Mouse (Mus musculus) intestine, postnatal 0 days (tissue): ENCODE measurements around the gene Slc44a2. TPM values are rescaled to one million over a fixed set of nuclear protein-coding genes. Genes with fewer than 3 reads are reported as not detected.

Experiments used
- ATAC-seq: fragments of 200-750 bp; cut with Nextera tagmentation; 2 replicates; pipeline ENCODE4 v1.8.0; 2017; ENCODE audit warnings: mild to moderate bottlenecking, moderate TSS enrichment, moderate library complexity
- H3K27ac ChIP-seq: fragments of 300-500 bp; sonication (generic); 2 replicates; pipeline ENCODE4 v1.5.1; 2014; ENCODE audit warnings: mild to moderate bottlenecking, low read depth, low read length, moderate library complexity
- H3K27me3 ChIP-seq: fragments of 300-500 bp; sonication (generic); replicated peaks from 2 replicates; pipeline ENCODE4 v1.6.1; 2014; ENCODE audit warnings: low read length, mixed read lengths; ENCODE audit not compliant: control insufficient read depth, insufficient read depth
- H3K36me3 ChIP-seq: fragments of 300-500 bp; sonication (generic); 2 replicates; pipeline ENCODE4 v1.6.1; 2014; ENCODE audit warnings: mild to moderate bottlenecking, moderate library complexity; ENCODE audit not compliant: control insufficient read depth, insufficient read depth
- H3K4me1 ChIP-seq: fragments of 300-500 bp; sonication (generic); replicated peaks from 2 replicates; pipeline ENCODE4 v1.6.1; 2014; ENCODE audit warnings: antibody characterized with exemption, low read length, mixed read lengths; ENCODE audit not compliant: control insufficient read depth, insufficient read depth
- H3K4me2 ChIP-seq: fragments of 300-500 bp; sonication (generic); replicated peaks from 2 replicates; pipeline ENCODE4 v1.6.1; 2014; ENCODE audit warnings: low read depth, mild to moderate bottlenecking, moderate library complexity
- H3K4me3 ChIP-seq: fragments of 300-500 bp; sonication (generic); 2 replicates; pipeline ENCODE4 v1.5.1; 2014; ENCODE audit warnings: low read depth, low read length
- H3K9ac ChIP-seq: fragments of 300-500 bp; sonication (generic); 2 replicates; pipeline ENCODE4 v1.6.1; 2014; ENCODE audit warnings: mild to moderate bottlenecking, low read depth, low read length
- H3K9me3 ChIP-seq: fragments of 300-500 bp; sonication (generic); 2 replicates; pipeline ENCODE4 v1.6.1; 2016; ENCODE audit warnings: mixed run types; ENCODE audit not compliant: control insufficient read depth
- CTCF ChIP-seq: sonication (generic); IDR thresholded peaks from 2 replicates; pipeline ENCODE4 v1.5.1; 2016; ENCODE audit warnings: low read depth, mild to moderate bottlenecking, control low read depth, antibody characterized with exemption, moderate library complexity
- WGBS: fragments of 180-500 bp; shearing (Covaris S2); extraction: QIAGEN DNeasy Blood & Tissue Kit; methylation state at CpG from one replicate; pipeline ENCODE4 v1.1.7; 2014; 5-methylcytosine and 5-hydroxymethylcytosine counted together
- polyA plus RNA-seq: library from polyadenylated mRNA; unstranded; fragments of >200 nt; fragmentation: Nextera tagmentation; extraction: Ambion mirVana; gene quantifications from 2 replicates; pipeline ENCODE4 v1.2.1, GENCODE M21; 2015

Slc44a2 gene
- polyA plus RNA-seq, 1 experiment from 2014 or later: 13.3 TPM

DNA sequence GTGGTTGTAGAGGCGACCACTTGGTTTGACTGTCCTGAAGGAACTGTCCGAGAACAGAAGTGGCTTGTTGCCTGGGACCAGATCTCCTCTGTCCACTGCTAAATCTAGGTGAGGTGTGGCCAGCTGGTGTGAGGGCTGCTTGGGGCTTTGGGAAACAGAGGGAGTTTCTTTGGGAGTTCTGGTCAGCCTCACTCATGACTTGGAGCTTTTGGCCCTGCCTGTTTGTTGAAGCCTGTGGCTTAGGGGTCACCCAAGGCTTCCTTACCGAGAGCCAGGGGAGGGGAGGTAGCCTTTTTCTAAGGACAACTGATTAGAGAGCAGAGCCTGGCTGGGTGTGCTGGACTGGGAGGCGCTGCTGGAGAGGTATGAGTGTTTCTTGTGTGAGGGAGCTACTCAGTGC lies 14.9 kb downstream of the Slc44a2 start:
- H3K4me1 ChIP-seq: no peaks in the 10 kb centered on the region
- no peaks in the 10 kb centered on the region for H3K36me3 ChIP-seq
- H3K9me3 ChIP-seq: no peaks in the 10 kb centered on the region
- H3K9ac ChIP-seq: no peak overlapping the region
- TF ChIP-seq CTCF: no peak
- no peak for ATAC-seq
- no peak overlapping the region for H3K27ac ChIP-seq
- H3K4me2 ChIP-seq: no peak overlapping the region
- H3K27me3 ChIP-seq: no peaks in the 10 kb centered on the region
- no peak overlapping the region for H3K4me3 ChIP-seq
- WGBS: 84% methylated on average over 4 of the region's 4 CpGs

DNA sequence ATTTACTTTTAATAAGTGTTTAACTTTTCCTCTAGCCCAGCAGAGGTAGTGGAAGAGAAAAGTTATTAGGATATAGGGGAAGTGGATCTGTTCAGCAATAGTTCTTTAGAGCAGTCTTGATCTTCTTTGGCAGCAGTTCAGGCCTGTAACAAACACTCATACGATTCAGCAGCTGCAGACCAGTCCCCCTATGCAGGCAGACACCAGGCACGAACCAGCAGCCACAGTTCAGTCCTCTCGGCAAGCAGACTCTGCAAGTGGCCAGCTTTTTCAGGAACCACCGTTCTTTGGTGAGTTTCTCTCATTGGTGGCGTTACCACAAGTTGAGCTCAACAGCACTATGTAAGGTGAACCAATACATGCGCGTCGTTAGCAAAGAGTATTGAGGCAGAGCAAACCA lies 16.0 kb downstream of the Slc44a2 start:
- no peak overlapping the region for H3K9ac ChIP-seq
- H3K4me3 ChIP-seq: no peak overlapping the region
- 86% methylated on average over 8 of the region's 8 CpGs for WGBS
- no peak for ATAC-seq
- H3K4me2 ChIP-seq: no peak overlapping the region
- H3K4me1 ChIP-seq: no peaks in the 10 kb centered on the region
- H3K27me3 ChIP-seq: no peaks in the 10 kb centered on the region
- no peak for TF ChIP-seq CTCF
- H3K36me3 ChIP-seq: peaks cover 2% of the 10 kb centered on the region; the same call in 1 of the 2 replicates
- H3K9me3 ChIP-seq: no peaks in the 10 kb centered on the region
- no peak overlapping the region for H3K27ac ChIP-seq

DNA sequence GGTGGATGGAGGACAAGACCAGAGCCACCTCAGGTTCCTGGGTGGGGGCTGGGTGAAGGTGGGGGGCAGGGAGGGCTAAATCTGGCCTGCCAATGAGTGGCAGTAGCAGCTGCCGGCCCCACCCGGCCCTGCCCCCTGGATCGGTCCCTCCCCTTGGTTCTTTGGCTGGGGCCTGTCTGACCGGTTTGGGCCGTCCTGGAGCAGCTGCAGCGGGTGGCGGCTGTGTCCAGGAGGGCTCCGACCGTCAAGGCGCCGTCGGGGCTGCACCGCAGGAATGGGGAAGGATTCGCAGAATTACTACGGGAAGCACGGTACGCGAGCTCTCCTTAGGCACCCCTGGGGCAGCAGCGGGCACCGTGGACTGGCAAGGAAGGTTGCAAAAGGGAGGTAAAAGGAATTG lies 17.2 kb downstream of the Slc44a2 start:
- WGBS: 9% methylated on average over 18 of the region's 20 CpGs
- H3K36me3 ChIP-seq: peaks cover 13% of the 10 kb centered on the region; the same call in 1 of the 2 replicates
- H3K9ac ChIP-seq: no peak overlapping the region
- H3K4me3 ChIP-seq: peak overlapping the region; percentile 28
- H3K4me2 ChIP-seq: peak overlapping the region; percentile 57
- no peaks in the 10 kb centered on the region for H3K4me1 ChIP-seq
- ATAC-seq: peak; percentile 76
- no peak for TF ChIP-seq CTCF
- H3K27ac ChIP-seq: no peak overlapping the region
- no peaks in the 10 kb centered on the region for H3K27me3 ChIP-seq
- no peaks in the 10 kb centered on the region for H3K9me3 ChIP-seq

DNA sequence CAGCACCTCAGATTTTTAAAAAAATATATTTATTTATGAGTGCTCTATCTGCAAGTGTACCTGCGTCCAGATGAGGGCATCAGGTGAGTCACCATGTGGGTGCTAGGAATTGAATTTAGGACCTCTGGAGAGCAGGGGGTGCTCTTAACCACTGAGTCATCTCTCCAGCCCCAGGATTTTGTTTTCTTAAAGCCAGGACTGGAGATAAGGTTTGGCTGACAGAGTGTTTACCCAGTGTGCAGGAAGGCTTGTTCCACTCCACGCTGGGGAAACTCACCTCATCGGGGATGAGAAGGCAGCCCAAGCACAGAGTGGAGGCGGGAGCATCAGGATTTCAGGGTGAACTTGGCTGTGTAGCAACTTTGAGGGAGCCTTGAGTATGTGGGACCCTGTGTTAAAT lies 19.9 kb downstream of the Slc44a2 start:
- H3K36me3 ChIP-seq: peaks cover 24% of the 10 kb centered on the region; the same call in 1 of the 2 replicates
- no peak for TF ChIP-seq CTCF

DNA sequence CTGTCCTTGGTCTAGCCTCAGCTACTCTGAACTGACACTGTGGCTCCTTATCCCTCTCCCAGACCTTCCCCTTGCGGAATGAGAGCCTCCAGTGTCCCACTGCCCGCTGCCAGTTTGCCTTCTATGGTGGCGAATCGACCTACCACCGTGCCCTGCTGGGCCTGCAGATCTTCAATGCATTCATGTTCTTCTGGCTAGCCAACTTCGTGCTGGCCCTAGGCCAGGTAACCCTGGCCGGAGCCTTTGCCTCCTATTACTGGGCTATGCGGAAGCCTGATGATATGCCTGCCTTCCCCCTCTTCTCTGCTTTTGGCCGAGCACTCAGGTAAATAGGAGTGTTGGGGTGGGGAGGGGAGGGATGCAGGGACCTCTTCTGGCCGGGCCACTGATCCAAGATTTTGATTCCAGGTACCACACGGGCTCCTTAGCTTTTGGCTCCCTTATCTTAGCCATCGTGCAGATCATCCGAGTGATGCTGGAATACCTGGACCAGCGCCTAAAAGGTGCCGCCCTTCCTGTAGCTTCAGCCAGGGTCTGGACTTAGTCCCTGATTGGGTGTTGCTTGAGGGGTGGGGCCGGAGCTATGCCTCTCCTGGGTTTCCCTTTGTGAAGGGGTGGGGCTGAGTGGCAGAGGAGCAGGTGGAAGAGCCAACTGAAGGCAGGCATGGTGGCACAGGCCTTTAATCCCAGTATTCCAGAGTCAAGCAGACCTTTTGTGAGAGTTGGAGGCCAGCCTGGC lies 26.3 kb downstream of the Slc44a2 start:
- peak; percentile 58; the same call in 1 of the 2 replicates for ATAC-seq
- WGBS: 71% methylated on average over 16 of the region's 16 CpGs

More for the DNA sequence above, 19.9 kb downstream of the Slc44a2 start:
- Histone ChIP-seq H3K9ac (no peak overlapping the region), H3K27ac (no peak overlapping the region), H3K4me3 (no peak overlapping the region), H3K27me3 (no peaks in the 10 kb centered on the region), H3K9me3 (no peaks in the 10 kb centered on the region), H3K4me2 (no peak overlapping the region), H3K4me1 (no peaks in the 10 kb centered on the region)
- 56% methylated on average over 4 of the region's 4 CpGs for WGBS
- ATAC-seq: no peak

DNA sequence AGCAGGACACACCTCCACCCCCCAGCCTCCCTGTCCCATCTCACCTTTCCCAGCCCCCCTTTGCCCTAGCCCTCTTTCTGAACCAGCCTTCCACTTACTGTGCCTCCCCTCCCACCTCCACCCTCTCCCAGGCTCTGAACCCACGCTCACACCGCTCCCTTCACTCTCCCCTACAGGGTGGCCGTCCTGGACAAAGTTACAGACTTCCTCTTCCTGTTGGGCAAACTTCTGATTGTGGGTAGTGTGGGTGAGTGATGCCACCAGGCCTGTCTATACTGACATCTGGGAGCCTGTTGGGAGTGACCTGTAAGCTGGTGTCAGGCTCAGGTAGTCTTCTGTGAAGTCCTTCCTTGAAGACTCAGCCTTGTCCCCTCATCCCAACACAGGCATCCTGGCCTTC lies 27.7 kb downstream of the Slc44a2 start:
- TF ChIP-seq CTCF: no peak
- ATAC-seq: no peak
- Histone ChIP-seq H3K4me2 (no peak overlapping the region), H3K4me3 (no peak overlapping the region), H3K9ac (no peak overlapping the region), H3K36me3 (peaks cover 26% of the 10 kb centered on the region), H3K27ac (no peak overlapping the region), H3K27me3 (no peaks in the 10 kb centered on the region), H3K4me1 (no peaks in the 10 kb centered on the region), H3K9me3 (no peaks in the 10 kb centered on the region)
- 75% methylated on average over 3 of the region's 3 CpGs for WGBS

More for the DNA sequence above, 26.3 kb downstream of the Slc44a2 start:
- no peaks in the 10 kb centered on the region for H3K27me3 ChIP-seq
- peaks cover 37% of the 10 kb centered on the region for H3K36me3 ChIP-seq
- no peaks in the 10 kb centered on the region for H3K4me1 ChIP-seq
- H3K9ac ChIP-seq: no peak overlapping the region
- TF ChIP-seq CTCF: no peak
- H3K4me3 ChIP-seq: no peak overlapping the region
- no peak overlapping the region for H3K27ac ChIP-seq
- no peaks in the 10 kb centered on the region for H3K9me3 ChIP-seq
- H3K4me2 ChIP-seq: no peak overlapping the region
